Mouse (Mus musculus): ENCODE data around the gene Arsg. TPM values are rescaled to one million over a fixed set of nuclear protein-coding genes. Genes with fewer than 3 reads are reported as not detected.
A peak's percentile ranks its signal among the peaks of the same experiment; 100 is the strongest.

The Arsg gene
- polyA plus RNA-seq (2012; ENCODE audit: insufficient read depth, insufficient read length, missing spikeins): 1.2 and 3.7 TPM in 2 replicates

DNA sequence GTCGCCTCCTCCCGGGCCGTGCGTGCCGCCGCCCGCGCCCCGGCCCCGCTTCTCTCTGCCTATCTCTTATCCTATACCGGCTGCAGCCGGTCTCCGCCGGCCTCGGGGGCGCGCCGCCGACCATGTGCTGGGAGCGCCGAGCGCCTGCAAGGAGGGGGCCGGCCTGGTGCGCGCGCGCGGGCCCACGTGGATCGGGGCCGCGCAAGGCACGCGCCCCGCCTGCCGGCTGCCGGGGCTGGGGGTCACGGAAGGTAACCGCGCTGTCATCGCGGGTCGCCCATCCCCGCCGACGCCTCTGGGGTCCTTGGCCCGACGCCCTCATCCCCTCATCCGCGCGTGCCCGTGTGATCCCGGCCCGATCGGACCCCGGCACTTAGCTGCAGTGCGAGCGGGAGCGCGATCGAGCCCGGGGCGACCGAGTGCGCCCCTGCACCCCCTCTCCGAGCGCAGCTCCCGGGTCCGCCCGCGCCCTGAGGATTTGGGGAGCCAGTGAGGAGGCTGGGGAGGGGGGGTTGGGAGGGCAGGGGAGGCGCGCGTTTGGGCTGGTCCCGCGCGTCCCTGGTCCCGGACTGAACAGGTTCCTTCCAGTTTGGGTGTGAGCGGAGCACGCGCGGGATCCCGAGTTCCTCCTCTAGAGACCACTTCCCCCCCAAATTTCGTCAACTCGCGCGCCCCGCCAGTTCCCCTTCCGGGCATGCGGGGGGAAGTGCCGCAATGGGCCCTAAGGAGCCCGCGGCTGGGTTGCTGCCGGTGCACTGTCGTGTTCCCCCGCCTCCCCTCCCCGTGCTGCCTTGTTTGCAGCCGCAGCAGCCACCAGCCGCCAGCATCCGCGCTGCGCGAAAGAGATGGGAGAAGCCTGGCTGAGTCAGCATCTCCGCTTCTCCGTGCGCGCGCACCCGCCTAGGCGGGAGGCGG is at the start of gene Arsg, which contains the start of gene Slc16a6:
TSS of gene Arsg (plus strand) at position 204 of the 915 bp plus-strand sequence.
TSS of gene Slc16a6 (minus strand) at position 428 of the 915 bp plus-strand sequence.
- H3K27ac ChIP-seq (replicated peaks; ENCODE audit: low read depth, low read length): no peak within 1 kb of the TSS; the same call in 1 of the 2 replicates
- H3K4me3 ChIP-seq (ENCODE audit: insufficient read depth, low read depth, low read length): peak within 1 kb of the TSS; percentile 79
- H3K4me1 ChIP-seq (ENCODE audit: control insufficient read depth, insufficient read depth, insufficient read length, low read length): no peaks in the 10 kb centered on the region

DNA sequence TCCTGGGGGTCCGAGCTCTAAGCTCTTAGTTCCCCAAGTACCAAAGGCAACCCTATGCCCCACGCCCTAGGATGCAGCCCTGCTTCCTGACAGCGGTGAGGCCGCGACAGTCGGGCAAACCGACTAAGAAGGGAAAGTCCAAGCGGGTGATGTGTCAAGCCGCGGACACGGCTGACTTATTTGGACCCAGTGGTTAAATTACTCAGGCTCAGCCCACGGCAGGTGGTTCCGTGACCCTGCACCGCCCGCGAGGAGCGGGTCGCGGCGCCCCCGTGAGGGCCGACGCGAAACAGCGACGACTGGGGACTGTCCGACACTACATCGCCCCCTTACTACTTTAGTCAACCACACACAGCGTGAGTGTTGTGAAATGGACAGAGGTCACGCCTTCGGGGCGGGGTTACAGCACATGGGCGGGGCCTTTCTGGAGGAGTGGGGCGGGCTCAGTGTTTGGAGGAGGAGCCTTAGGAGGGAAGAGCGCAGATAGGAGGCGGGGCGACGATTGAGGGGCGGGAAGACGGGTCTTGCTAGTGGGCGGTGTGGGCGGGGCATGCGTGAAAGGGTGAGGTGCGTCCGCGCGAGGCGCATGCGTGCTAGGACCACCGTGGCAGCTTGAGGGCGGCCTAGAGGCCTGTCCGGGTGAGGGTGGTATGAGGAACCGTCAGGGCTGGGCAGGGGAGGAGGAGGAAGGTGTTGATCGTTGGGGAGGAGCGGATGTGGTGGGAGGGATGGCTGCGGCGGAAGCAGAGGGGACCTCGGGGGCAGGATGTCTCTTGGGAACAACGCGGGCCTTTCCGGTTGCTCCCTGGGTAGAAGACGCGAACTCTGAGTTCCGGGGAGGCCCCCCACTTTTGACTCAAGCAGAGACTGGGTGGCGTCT is 47.5 kb upstream of the Arsg start, which contains the start of gene Amz2:
TSS of gene Amz2 (plus strand) at position 555 of the 880 bp plus-strand sequence.
- Histone ChIP-seq H3K27ac (replicated peaks; ENCODE audit: low read depth, low read length) (peak within 1 kb of the TSS; percentile 84), H3K4me3 (ENCODE audit: insufficient read depth, low read depth, low read length) (peak within 1 kb of the TSS; percentile 72), H3K4me1 (ENCODE audit: control insufficient read depth, insufficient read depth, insufficient read length, low read length) (no peaks in the 10 kb centered on the region)

- H3K27ac ChIP-seq (replicated peaks; ENCODE audit: low read depth, low read length): peak overlapping the region; percentile 84
- H3K4me3 ChIP-seq (ENCODE audit: insufficient read depth, low read depth, low read length): peak overlapping the region; percentile 72
- H3K4me1 ChIP-seq (ENCODE audit: control insufficient read depth, insufficient read depth, insufficient read length, low read length): no peaks in the 10 kb centered on the region
Measured at GRCm38 (mm10) chr11:109426272-109426586, 46.9 kb upstream of the Arsg start.

GRCm38 (mm10) chr11:109427353-109427752 is 45.8 kb upstream of the Arsg start:
- Histone ChIP-seq H3K4me1 (ENCODE audit: control insufficient read depth, insufficient read depth, insufficient read length, low read length) (no peaks in the 10 kb centered on the region), H3K4me3 (ENCODE audit: insufficient read depth, low read depth, low read length) (no peak overlapping the region), H3K27ac (replicated peaks; ENCODE audit: low read depth, low read length) (no peak overlapping the region)

DNA sequence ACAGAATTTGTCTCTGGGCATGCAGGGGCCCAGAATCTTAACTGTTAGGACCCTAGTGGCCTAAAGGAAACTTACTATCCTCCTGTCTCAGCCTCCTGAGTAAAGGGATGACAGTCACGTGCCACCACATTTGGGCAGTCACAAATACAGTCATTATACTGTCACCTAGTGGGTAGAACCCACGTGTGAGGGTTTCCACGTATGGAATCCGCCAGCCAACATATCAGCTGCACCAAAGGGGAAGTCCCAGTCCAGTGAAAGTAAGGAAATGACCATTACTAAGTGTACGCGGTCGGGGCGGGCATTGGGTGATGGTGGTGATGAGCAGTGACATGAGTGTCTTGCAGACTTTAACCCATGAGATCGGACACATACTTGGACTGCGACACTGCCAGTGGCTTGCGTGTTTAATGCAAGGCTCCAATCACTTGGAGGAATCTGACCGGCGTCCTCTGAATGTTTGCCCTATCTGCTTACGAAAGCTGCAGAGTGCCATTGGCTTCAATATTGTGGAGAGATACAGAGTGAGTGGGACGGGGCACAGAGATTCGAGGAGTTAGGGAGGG is 38.9 kb upstream of the Arsg start:
- Histone ChIP-seq H3K4me3 (ENCODE audit: insufficient read depth, low read depth, low read length) (no peak overlapping the region), H3K4me1 (ENCODE audit: control insufficient read depth, insufficient read depth, insufficient read length, low read length) (no peaks in the 10 kb centered on the region), H3K27ac (replicated peaks; ENCODE audit: low read depth, low read length) (no peak overlapping the region)

- Histone ChIP-seq H3K27ac (replicated peaks; ENCODE audit: low read depth, low read length) (no peak overlapping the region), H3K4me1 (ENCODE audit: control insufficient read depth, insufficient read depth, insufficient read length, low read length) (peaks cover 4% of the 10 kb centered on the region; the same call in 1 of the 2 replicates), H3K4me3 (ENCODE audit: insufficient read depth, low read depth, low read length) (no peak overlapping the region)
Measured at GRCm38 (mm10) chr11:109436889-109437288, 36.3 kb upstream of the Arsg start.

- Histone ChIP-seq H3K4me1 (ENCODE audit: control insufficient read depth, insufficient read depth, insufficient read length, low read length) (peaks cover 4% of the 10 kb centered on the region; the same call in 1 of the 2 replicates), H3K27ac (replicated peaks; ENCODE audit: low read depth, low read length) (no peak overlapping the region), H3K4me3 (ENCODE audit: insufficient read depth, low read depth, low read length) (no peak overlapping the region)
Measured at GRCm38 (mm10) chr11:109439209-109439608, 34.0 kb upstream of the Arsg start.

DNA sequence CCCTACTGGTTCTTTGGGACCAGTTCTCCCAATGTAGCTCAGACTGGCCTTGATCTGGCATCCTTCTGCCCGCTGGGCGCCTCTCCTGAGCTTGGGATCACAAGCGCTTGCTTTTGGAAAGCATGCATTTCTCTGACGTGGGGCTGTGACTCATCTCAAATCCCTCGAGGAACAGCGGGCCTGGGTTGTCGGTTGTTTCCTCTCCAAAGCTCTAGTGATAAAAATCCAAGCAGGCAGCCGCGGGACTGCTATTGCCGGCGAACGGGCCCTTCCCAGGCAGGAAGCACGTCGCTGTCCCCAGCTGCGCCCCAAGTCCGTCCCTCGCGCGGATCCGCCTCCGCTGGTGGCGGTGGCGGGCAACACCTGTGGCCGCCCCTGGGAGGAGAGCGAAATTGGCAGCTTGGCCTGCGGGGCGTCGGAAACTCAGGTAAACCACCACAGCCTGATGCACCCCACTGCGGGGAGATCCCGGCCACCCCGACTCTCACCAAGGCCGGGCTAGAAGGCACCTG is 33.3 kb upstream of the Arsg start:
- Histone ChIP-seq H3K27ac (replicated peaks; ENCODE audit: low read depth, low read length) (0 out of 2 replicates have a peak overlapping the region, but pooled peaks have one; percentile 2), H3K4me3 (ENCODE audit: insufficient read depth, low read depth, low read length) (peak overlapping the region; percentile 78), H3K4me1 (ENCODE audit: control insufficient read depth, insufficient read depth, insufficient read length, low read length) (peaks cover 4% of the 10 kb centered on the region; the same call in 1 of the 2 replicates)

GRCm38 (mm10) chr11:109440641-109441040 is 32.5 kb upstream of the Arsg start:
- Histone ChIP-seq H3K27ac (replicated peaks; ENCODE audit: low read depth, low read length) (no peak overlapping the region), H3K4me1 (ENCODE audit: control insufficient read depth, insufficient read depth, insufficient read length, low read length) (peaks cover 4% of the 10 kb centered on the region; the same call in 1 of the 2 replicates), H3K4me3 (ENCODE audit: insufficient read depth, low read depth, low read length) (peak overlapping the region; percentile 78)

DNA sequence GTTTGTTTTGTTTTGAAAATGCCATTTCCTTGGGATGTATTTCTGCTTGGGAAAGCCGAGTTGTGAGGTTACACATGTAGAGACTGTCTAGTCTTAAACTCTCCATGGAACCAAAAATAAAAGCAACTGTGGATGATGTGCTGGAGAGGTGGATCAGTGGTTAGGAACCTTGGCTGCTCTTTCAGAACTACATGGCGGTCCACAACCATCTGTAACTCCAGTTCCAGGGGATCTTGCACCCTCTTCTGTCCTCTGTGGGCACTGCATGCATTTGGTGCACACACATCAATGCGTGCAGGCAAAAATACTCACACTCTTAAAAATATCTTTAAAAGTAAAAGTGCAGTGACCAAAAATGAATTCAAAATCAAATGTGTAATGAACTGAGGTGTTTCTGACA is 32.1 kb upstream of the Arsg start:
- Histone ChIP-seq H3K4me1 (ENCODE audit: control insufficient read depth, insufficient read depth, insufficient read length, low read length) (peaks cover 4% of the 10 kb centered on the region; the same call in 1 of the 2 replicates), H3K4me3 (ENCODE audit: insufficient read depth, low read depth, low read length) (no peak overlapping the region), H3K27ac (replicated peaks; ENCODE audit: low read depth, low read length) (no peak overlapping the region)

GRCm38 (mm10) chr11:109442166-109442730 is 30.9 kb upstream of the Arsg start:
- no peak overlapping the region for H3K27ac ChIP-seq (replicated peaks; ENCODE audit: low read depth, low read length)
- H3K4me1 ChIP-seq (ENCODE audit: control insufficient read depth, insufficient read depth, insufficient read length, low read length): peaks cover 4% of the 10 kb centered on the region; the same call in 1 of the 2 replicates
- no peak overlapping the region for H3K4me3 ChIP-seq (ENCODE audit: insufficient read depth, low read depth, low read length)

DNA sequence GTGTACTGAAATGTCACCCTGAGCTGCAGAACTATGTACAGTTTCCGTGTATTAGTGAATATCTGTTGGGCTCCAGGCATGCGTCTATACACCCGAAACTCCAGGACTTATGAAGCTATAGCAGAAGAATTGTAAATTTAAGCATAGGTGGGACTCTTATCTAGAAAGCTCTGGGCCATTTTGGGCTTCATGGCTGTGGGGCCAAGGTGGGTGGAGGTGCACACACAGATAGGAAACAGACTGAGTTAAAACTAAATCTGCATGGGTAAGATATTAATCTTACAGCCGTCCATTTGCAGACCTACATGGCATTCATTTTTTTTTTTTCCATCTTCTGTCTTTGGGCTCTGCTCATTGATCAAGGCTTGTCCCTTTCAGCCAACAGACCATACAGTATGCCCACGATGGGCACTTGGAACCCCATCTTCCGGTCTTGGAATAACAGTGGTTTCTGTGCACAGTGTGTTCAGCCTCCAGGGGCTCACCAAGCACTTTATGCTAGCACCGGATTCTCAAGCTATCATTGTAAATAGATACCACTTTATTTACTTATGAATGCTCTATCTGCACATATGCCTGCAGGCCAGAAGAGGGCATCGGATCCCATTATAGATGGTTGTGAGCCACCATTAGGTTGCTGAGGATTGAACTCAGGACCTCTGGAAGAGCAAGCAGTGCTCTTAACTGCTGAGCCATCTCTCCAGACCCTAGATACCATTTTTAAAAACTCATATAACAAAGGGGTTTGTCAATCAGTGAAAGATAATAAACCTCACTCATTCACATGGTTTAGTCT is 29.5 kb upstream of the Arsg start:
- Histone ChIP-seq H3K4me1 (ENCODE audit: control insufficient read depth, insufficient read depth, insufficient read length, low read length) (peaks cover 4% of the 10 kb centered on the region; the same call in 1 of the 2 replicates), H3K4me3 (ENCODE audit: insufficient read depth, low read depth, low read length) (no peak overlapping the region), H3K27ac (replicated peaks; ENCODE audit: low read depth, low read length) (no peak overlapping the region)

- Histone ChIP-seq H3K27ac (replicated peaks; ENCODE audit: low read depth, low read length) (no peak overlapping the region), H3K4me3 (ENCODE audit: insufficient read depth, low read depth, low read length) (no peak overlapping the region), H3K4me1 (ENCODE audit: control insufficient read depth, insufficient read depth, insufficient read length, low read length) (peaks cover 4% of the 10 kb centered on the region; the same call in 1 of the 2 replicates)
Measured at GRCm38 (mm10) chr11:109444600-109444999, 28.6 kb upstream of the Arsg start.

Measured in brown adipose tissue, adult 24 weeks (tissue).